Mouse (Mus musculus) CD4-positive naive resting alpha-beta T cell, adult 76 days (primary cell): ENCODE data around the gene Tmprss2. TPM values are rescaled to one million over a fixed set of nuclear protein-coding genes. Genes with fewer than 3 reads are reported as not detected.

Experiments
- total RNA-seq: library from RNA; stranded (reverse); gene quantifications from one replicate; pipeline ENCODE4 v1.2.4, GENCODE M21; 2023

The Tmprss2 gene
- total RNA-seq: not detected

GRCm38 (mm10) chr16:97610939-97611338 lies at the start of gene Tmprss2:
Gene Tmprss2 (minus strand): TSS chr16:97611195.

Other genes starting within 250 kb of the Tmprss2 start
- gene Mx1, start 148.3 kb downstream of the Tmprss2 start, total RNA-seq: 4.8 TPM
- gene Fam3b, start 96.4 kb downstream of the Tmprss2 start, total RNA-seq: not detected
- gene Ripk4, start 152.6 kb upstream of the Tmprss2 start, total RNA-seq: not detected
- 29.9 TPM for gene Prdm15, start 240.7 kb upstream of the Tmprss2 start, total RNA-seq